Mouse (Mus musculus): ENCODE results near the gene Rptor. TPM values are rescaled to one million over a fixed set of nuclear protein-coding genes. Genes with fewer than 3 reads are reported as not detected.
"Not testable (repeated sequence)": the region's sequence is repeated elsewhere in the genome, so short reads cannot be mapped to it uniquely, and the experiment has no call there.

Rptor gene
- polyA plus RNA-seq, 2 experiments = 3.7 to 5.8 TPM

GRCm38 (mm10) chr11:119650456-119650855 is 47.8 kb downstream of the Rptor start:
- Histone ChIP-seq H3K36me3 (replicated peaks; ENCODE audit: control insufficient read depth, insufficient read depth, low read depth) (no peaks in the 10 kb centered on the region), H3K4me1 (replicated peaks; ENCODE audit: control insufficient read depth in 2 of 2, insufficient read depth in 2 of 2, low read length in 1 of 2) (peaks cover 0 to 2% of the 10 kb centered on the region in 2 experiments; a peak in 1 of 4 replicates), H3K27ac (no peak overlapping the region), H3K9me3 (ENCODE audit: control insufficient read depth, low read length) (no peaks in the 10 kb centered on the region), H3K27me3 (ENCODE audit: control insufficient read depth, insufficient read depth, low read length) (no peaks in the 10 kb centered on the region), H3K4me2 (ENCODE audit: low read depth) (no peak overlapping the region), H3K9ac (replicated peaks) (no peak overlapping the region), H3K4me3 (ENCODE audit: insufficient read depth in 1 of 2, low read depth in 2 of 2, low read length in 2 of 2) (no peak overlapping the region)
- no peak for TF ChIP-seq EP300 (IDR thresholded peaks at IDR 0.05; ENCODE audit: low read depth)
- no peak for TF ChIP-seq CTCF (IDR thresholded peaks at IDR 0.05; ENCODE audit: low read depth)
- no peak for DNase-seq (ENCODE audit: low read depth in 3 of 3, low spot score in 3 of 3)
- ATAC-seq (ENCODE audit: insufficient read depth) = no peak

DNA sequence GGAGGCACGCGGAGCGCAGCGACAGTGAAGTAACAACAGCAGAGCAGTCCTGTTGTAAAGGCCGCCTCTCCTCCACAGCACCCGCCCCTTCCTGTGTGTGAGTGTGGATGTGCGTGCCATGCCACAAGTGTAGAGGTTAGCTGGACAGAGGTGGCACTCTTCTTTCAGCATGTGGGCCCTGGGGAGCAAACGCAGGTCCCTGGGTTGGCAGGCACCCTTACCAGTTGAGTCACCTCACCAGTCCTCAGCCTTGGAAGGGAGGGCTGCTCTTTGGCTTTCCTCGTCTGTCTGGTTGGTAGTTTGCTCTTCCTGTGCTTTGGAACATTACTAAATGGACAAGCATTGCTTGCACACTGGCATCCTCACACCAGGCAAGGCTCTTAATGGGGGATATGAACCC is 50.6 kb downstream of the Rptor start:
- H3K27me3 ChIP-seq (ENCODE audit: control insufficient read depth, insufficient read depth, low read length) = no peaks in the 10 kb centered on the region
- peaks cover 6 to 15% of the 10 kb centered on the region in 2 experiments for H3K4me1 ChIP-seq (replicated peaks; ENCODE audit: control insufficient read depth in 2 of 2, insufficient read depth in 2 of 2, low read length in 1 of 2)
- ATAC-seq (ENCODE audit: insufficient read depth) (no peak), DNase-seq (ENCODE audit: low read depth in 3 of 3, low spot score in 3 of 3) (no peak)
- 74% methylated on average over 9 of the region's 9 CpGs for WGBS (ENCODE audit: insufficient replicate concordance)
- H3K9me3 ChIP-seq (ENCODE audit: control insufficient read depth, low read length) = no peaks in the 10 kb centered on the region
- no peak overlapping the region for H3K4me3 ChIP-seq (ENCODE audit: insufficient read depth in 1 of 2, low read depth in 2 of 2, low read length in 2 of 2)
- H3K9ac ChIP-seq (replicated peaks) = no peak overlapping the region
- H3K27ac ChIP-seq = no peak overlapping the region
- no peak overlapping the region for H3K4me2 ChIP-seq (ENCODE audit: low read depth)
- no peak for TF ChIP-seq CTCF (IDR thresholded peaks at IDR 0.05; ENCODE audit: low read depth)
- TF ChIP-seq EP300 (IDR thresholded peaks at IDR 0.05; ENCODE audit: low read depth) = no peak
- no peaks in the 10 kb centered on the region for H3K36me3 ChIP-seq (replicated peaks; ENCODE audit: control insufficient read depth, insufficient read depth, low read depth)

DNA sequence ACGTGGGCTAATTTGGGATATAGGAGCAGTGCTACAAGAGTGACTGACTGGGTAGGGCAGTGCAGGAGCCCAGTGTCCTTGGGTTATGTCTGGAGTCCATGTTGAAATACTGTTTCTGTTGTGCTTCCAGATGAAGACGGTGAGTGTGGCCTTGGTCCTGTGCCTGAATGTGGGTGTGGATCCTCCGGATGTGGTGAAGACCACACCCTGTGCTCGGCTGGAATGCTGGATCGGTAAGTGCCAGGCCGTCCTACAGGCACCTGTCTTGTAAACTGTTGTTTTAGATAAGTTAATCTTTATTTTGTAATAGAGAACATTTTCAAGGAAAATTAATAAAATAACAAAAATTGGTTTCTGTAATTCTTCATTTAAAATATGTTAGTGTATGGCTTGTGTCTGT is 54.8 kb downstream of the Rptor start:
- no peak for TF ChIP-seq EP300 (IDR thresholded peaks at IDR 0.05; ENCODE audit: low read depth)
- no peak for TF ChIP-seq CTCF (IDR thresholded peaks at IDR 0.05; ENCODE audit: low read depth)
- H3K4me2 ChIP-seq (ENCODE audit: low read depth) = peak overlapping the region; percentile 31
- WGBS (ENCODE audit: insufficient replicate concordance) = 43% methylated on average over 6 of the region's 6 CpGs

GRCm38 (mm10) chr11:119659296-119659695 is 56.6 kb downstream of the Rptor start:
- H3K4me2 ChIP-seq (ENCODE audit: low read depth) = no peak overlapping the region
- ATAC-seq (ENCODE audit: insufficient read depth) (no peak), DNase-seq (ENCODE audit: low read depth in 3 of 3, low spot score in 3 of 3) (no peak)
- H3K27ac ChIP-seq = no peak overlapping the region
- no peak overlapping the region for H3K4me3 ChIP-seq (ENCODE audit: insufficient read depth in 1 of 2, low read depth in 2 of 2, low read length in 2 of 2)
- no peak overlapping the region for H3K9ac ChIP-seq (replicated peaks)
- peaks cover 6 to 23% of the 10 kb centered on the region in 2 experiments for H3K4me1 ChIP-seq (replicated peaks; ENCODE audit: control insufficient read depth in 2 of 2, insufficient read depth in 2 of 2, low read length in 1 of 2)
- H3K36me3 ChIP-seq (replicated peaks; ENCODE audit: control insufficient read depth, insufficient read depth, low read depth) = no peaks in the 10 kb centered on the region
- no peaks in the 10 kb centered on the region for H3K27me3 ChIP-seq (ENCODE audit: control insufficient read depth, insufficient read depth, low read length)
- H3K9me3 ChIP-seq (ENCODE audit: control insufficient read depth, low read length) = no peaks in the 10 kb centered on the region
- WGBS (ENCODE audit: insufficient replicate concordance) = 69% methylated on average over 3 of the region's 3 CpGs
- no peak for TF ChIP-seq CTCF (IDR thresholded peaks at IDR 0.05; ENCODE audit: low read depth)
- TF ChIP-seq EP300 (IDR thresholded peaks at IDR 0.05; ENCODE audit: low read depth) = no peak

More for the DNA sequence above, 54.8 kb downstream of the Rptor start:
- peak in 2 of 3 experiments; percentile 6 to 20 for DNase-seq (ENCODE audit: low read depth in 3 of 3, low spot score in 3 of 3)
- 0 out of 2 replicates have a peak, but pooled peaks have one; percentile 30 for ATAC-seq (ENCODE audit: insufficient read depth)
- Histone ChIP-seq H3K9ac (replicated peaks) (no peak overlapping the region), H3K4me3 (ENCODE audit: insufficient read depth in 1 of 2, low read depth in 2 of 2, low read length in 2 of 2) (no peak overlapping the region), H3K27me3 (ENCODE audit: control insufficient read depth, insufficient read depth, low read length) (no peaks in the 10 kb centered on the region), H3K9me3 (ENCODE audit: control insufficient read depth, low read length) (no peaks in the 10 kb centered on the region), H3K4me1 (replicated peaks; ENCODE audit: control insufficient read depth in 2 of 2, insufficient read depth in 2 of 2, low read length in 1 of 2) (peaks cover 6 to 23% of the 10 kb centered on the region in 2 experiments), H3K36me3 (replicated peaks; ENCODE audit: control insufficient read depth, insufficient read depth, low read depth) (no peaks in the 10 kb centered on the region), H3K27ac (no peak overlapping the region)

- H3K4me3 ChIP-seq (ENCODE audit: insufficient read depth in 1 of 2, low read depth in 2 of 2, low read length in 2 of 2); H3K27me3 ChIP-seq (ENCODE audit: control insufficient read depth, insufficient read depth, low read length); H3K9me3 ChIP-seq (ENCODE audit: control insufficient read depth, low read length); H3K27ac ChIP-seq; H3K9ac ChIP-seq (replicated peaks); H3K36me3 ChIP-seq (replicated peaks; ENCODE audit: control insufficient read depth, insufficient read depth, low read depth); H3K4me2 ChIP-seq (ENCODE audit: low read depth): not testable (repeated sequence)
- 19% methylated on average over 4 of the region's 4 CpGs for WGBS (ENCODE audit: insufficient replicate concordance)
- H3K4me1 ChIP-seq (replicated peaks; ENCODE audit: control insufficient read depth in 2 of 2, insufficient read depth in 2 of 2, low read length in 1 of 2) = peaks cover 6 to 25% of the 10 kb centered on the region in 2 experiments
- peak; percentile 87 for ATAC-seq (ENCODE audit: insufficient read depth)
- peak; percentile 77 to 83 (median 78) for DNase-seq (ENCODE audit: low read depth in 3 of 3, low spot score in 3 of 3)
- 0 out of 2 replicates have a peak, but pooled peaks have one; percentile 10 for TF ChIP-seq EP300 (IDR thresholded peaks at IDR 0.05; ENCODE audit: low read depth)
Observed at GRCm38 (mm10) chr11:119661479-119661878, 58.8 kb downstream of the Rptor start.
